Mouse (Mus musculus) limb, embryonic 12.5 days (tissue): ENCODE measurements around the gene Zfp518b. TPM values are rescaled to one million over a fixed set of nuclear protein-coding genes. Genes with fewer than 3 reads are reported as not detected.

Experiments
- ATAC-seq: fragments of 200-750 bp; cut with Nextera tagmentation; 2 replicates; pipeline ENCODE4 v1.8.0; 2017; ENCODE audit warnings: low read depth, moderate TSS enrichment; ENCODE audit not compliant: insufficient number of reproducible peaks, insufficient read depth, low FRiP score, low TSS enrichment
- H3K27ac ChIP-seq: fragments of 300-500 bp; sonication (generic); 2 replicates; pipeline ENCODE4 v1.5.1; 2016; ENCODE audit warnings: mild to moderate bottlenecking, moderate library complexity
- H3K27me3 ChIP-seq: fragments of 300-500 bp; sonication (generic); 2 replicates; pipeline ENCODE4 v1.6.1; 2016; ENCODE audit warnings: mild to moderate bottlenecking, moderate library complexity
- H3K36me3 ChIP-seq: fragments of 300-500 bp; sonication (generic); 2 replicates; pipeline ENCODE4 v1.6.1; 2016; ENCODE audit warnings: mild to moderate bottlenecking, moderate library complexity
- H3K4me1 ChIP-seq: fragments of 300-500 bp; sonication (generic); replicated peaks from 2 replicates; pipeline ENCODE4 v1.6.1; 2016
- H3K4me2 ChIP-seq: fragments of 300-500 bp; sonication (generic); 2 replicates; pipeline ENCODE4 v1.6.1; 2016; ENCODE audit warnings: mild to moderate bottlenecking, moderate library complexity
- H3K4me3 ChIP-seq: fragments of 300-500 bp; sonication (generic); replicated peaks from 2 replicates; pipeline ENCODE4 v1.5.1; 2016; ENCODE audit warnings: mild to moderate bottlenecking
- H3K9ac ChIP-seq: fragments of 300-500 bp; sonication (generic); replicated peaks from 2 replicates; pipeline ENCODE4 v1.6.1; 2016; ENCODE audit warnings: mild to moderate bottlenecking, moderate library complexity
- H3K9me3 ChIP-seq: fragments of 300-500 bp; sonication (generic); 2 replicates; pipeline ENCODE4 v1.6.1; 2016; ENCODE audit warnings: mild to moderate bottlenecking, moderate library complexity
- WGBS: fragments of 180-500 bp; shearing (Covaris S2); methylation state at CpG from one replicate; pipeline ENCODE4 v1.1.7; 2016; 5-methylcytosine and 5-hydroxymethylcytosine counted together
- polyA plus RNA-seq: library from polyadenylated mRNA; unstranded; fragments of >200 nt; fragmentation: Nextera tagmentation; extraction: Ambion mirVana; gene quantifications from 2 replicates; pipeline ENCODE4 v1.2.1, GENCODE M21; 2016

Gene Zfp518b
- polyA plus RNA-seq, 1 experiment from 2014 or later: 35.0 TPM

- Histone ChIP-seq H3K9ac (no peak overlapping the region), H3K36me3 (peaks cover 6% of the 10 kb centered on the region), H3K4me2 (no peak overlapping the region), H3K4me1 (peaks cover 10% of the 10 kb centered on the region), H3K4me3 (no peak overlapping the region), H3K27ac (no peak overlapping the region), H3K27me3 (no peaks in the 10 kb centered on the region), H3K9me3 (no peaks in the 10 kb centered on the region)
- WGBS: 95% methylated on average over 1 of the region's 1 CpGs
- no peak for ATAC-seq
Observed at GRCm38 (mm10) chr5:38687694-38688093, 3.1 kb upstream of the Zfp518b start.

DNA sequence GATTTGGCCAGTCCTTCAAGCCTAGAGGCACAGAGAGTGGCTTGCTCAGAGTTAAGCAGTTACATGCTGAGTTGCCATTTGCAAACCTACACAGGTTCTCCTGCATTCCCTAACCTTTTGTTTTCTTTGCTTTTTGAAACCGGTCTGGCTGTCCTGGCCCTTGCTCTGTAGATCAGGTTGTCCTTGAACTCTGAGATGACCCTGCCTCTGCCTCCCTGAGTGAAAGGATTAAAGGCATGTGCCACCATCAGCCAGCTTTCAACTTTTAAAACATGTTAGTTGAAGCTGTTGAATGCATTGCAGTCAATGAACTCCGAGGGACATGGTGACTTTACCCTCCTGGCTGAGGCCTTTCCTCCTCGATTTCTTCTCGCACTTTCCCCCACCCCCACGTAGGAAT is 25.8 kb downstream of the Zfp518b start:
- Histone ChIP-seq H3K4me1 (no peaks in the 10 kb centered on the region), H3K27ac (no peak overlapping the region), H3K27me3 (no peaks in the 10 kb centered on the region), H3K4me2 (no peak overlapping the region), H3K36me3 (no peaks in the 10 kb centered on the region), H3K4me3 (no peak overlapping the region), H3K9me3 (no peaks in the 10 kb centered on the region), H3K9ac (no peak overlapping the region)
- 87% methylated on average over 5 of the region's 5 CpGs for WGBS
- ATAC-seq: no peak

DNA sequence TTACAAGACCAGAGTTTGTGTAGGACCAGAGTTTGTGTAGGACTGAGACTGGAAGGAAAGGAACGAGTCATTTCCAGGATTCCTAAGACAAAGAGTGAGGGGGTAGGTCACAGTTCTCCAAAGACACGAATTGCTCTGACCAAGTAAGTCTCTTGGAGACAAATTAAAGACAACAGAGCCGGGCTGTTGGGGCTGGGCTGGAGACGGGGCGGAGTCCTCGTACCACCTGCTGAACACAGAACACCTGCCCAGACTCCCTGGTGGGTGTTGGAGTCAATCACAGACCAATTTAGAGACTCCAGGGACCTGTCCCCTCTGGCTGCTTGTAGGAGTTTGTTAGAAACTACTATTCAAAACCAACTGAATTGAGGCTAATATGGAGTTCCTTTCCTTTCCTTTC is 28.4 kb downstream of the Zfp518b start:
- ATAC-seq: no peak
- no peaks in the 10 kb centered on the region for H3K9me3 ChIP-seq
- H3K9ac ChIP-seq: no peak overlapping the region
- no peak overlapping the region for H3K4me2 ChIP-seq
- no peaks in the 10 kb centered on the region for H3K27me3 ChIP-seq
- 55% methylated on average over 6 of the region's 6 CpGs for WGBS
- H3K36me3 ChIP-seq: no peaks in the 10 kb centered on the region
- no peaks in the 10 kb centered on the region for H3K4me1 ChIP-seq
- no peak overlapping the region for H3K4me3 ChIP-seq
- no peak overlapping the region for H3K27ac ChIP-seq

DNA sequence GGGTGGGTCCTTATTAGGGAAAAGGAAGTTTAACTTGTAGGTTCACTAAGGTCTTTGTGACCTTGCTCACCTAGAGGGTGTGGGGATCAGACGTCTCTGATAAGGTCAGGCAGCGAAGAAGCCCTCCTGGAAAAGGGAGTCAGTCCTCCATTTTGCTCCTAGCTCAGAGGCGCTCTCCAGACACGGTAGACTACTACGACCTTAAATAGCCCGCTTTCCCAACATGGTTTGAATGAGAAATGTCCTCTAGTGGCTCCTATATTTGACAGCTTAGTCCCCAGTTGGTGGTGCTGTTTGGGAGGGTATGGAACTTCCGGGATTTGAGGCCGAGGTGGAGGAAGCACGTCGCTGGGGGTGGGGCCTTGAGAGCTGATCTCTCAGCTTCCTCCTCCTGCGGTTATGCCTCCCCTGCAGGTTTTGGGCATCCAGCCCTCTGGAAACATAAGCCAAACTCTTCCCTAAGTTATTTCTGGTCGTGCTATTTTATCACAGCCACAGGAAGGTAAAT is 29.2 kb downstream of the Zfp518b start:
- no peak overlapping the region for H3K4me2 ChIP-seq

GRCm38 (mm10) chr5:38654571-38654970 is 30.1 kb downstream of the Zfp518b start:
- no peak overlapping the region for H3K27ac ChIP-seq
- no peaks in the 10 kb centered on the region for H3K4me1 ChIP-seq
- H3K4me2 ChIP-seq: no peak overlapping the region
- no peaks in the 10 kb centered on the region for H3K27me3 ChIP-seq
- no peak overlapping the region for H3K4me3 ChIP-seq
- no peak for ATAC-seq
- no peaks in the 10 kb centered on the region for H3K36me3 ChIP-seq
- no peak overlapping the region for H3K9ac ChIP-seq
- no peaks in the 10 kb centered on the region for H3K9me3 ChIP-seq
- WGBS: 52% methylated on average over 1 of the region's 1 CpGs

More for the DNA sequence above, 29.2 kb downstream of the Zfp518b start:
- Histone ChIP-seq H3K9me3 (no peaks in the 10 kb centered on the region), H3K27me3 (no peaks in the 10 kb centered on the region), H3K36me3 (no peaks in the 10 kb centered on the region), H3K27ac (no peak overlapping the region), H3K9ac (no peak overlapping the region), H3K4me1 (no peaks in the 10 kb centered on the region), H3K4me3 (no peak overlapping the region)
- ATAC-seq: no peak
- 72% methylated on average over 12 of the region's 12 CpGs for WGBS

DNA sequence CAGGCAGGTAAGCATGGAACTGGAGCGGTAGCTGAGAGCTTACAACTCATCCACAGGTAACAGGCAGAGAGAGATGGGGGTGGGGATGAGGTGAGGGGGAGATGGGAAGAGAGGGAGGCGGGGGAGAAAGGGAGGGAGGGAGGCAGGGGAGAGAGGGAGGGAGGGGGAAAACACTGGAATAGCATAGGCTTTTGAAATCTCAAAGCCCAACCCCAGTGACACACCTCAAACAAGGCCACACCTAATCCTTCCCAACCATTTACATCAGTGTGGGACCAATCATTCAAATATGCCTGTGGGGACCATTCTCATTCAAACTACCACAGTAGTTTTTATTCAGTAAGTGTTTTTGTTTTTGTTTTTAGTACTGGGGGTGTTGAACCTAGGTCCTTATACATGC is 31.5 kb downstream of the Zfp518b start:
- 66% methylated on average over 2 of the region's 2 CpGs for WGBS
- ATAC-seq: no peak
- no peak overlapping the region for H3K4me3 ChIP-seq
- H3K4me1 ChIP-seq: no peaks in the 10 kb centered on the region
- H3K27me3 ChIP-seq: no peaks in the 10 kb centered on the region
- no peaks in the 10 kb centered on the region for H3K36me3 ChIP-seq
- H3K9me3 ChIP-seq: no peaks in the 10 kb centered on the region
- no peak overlapping the region for H3K27ac ChIP-seq
- H3K9ac ChIP-seq: no peak overlapping the region
- H3K4me2 ChIP-seq: no peak overlapping the region

- ATAC-seq: no peak
- H3K9me3 ChIP-seq: no peaks in the 10 kb centered on the region
- H3K36me3 ChIP-seq: no peaks in the 10 kb centered on the region
- H3K27me3 ChIP-seq: no peaks in the 10 kb centered on the region
- no peak overlapping the region for H3K4me2 ChIP-seq
- WGBS: 60% methylated on average over 5 of the region's 5 CpGs
- H3K27ac ChIP-seq: no peak overlapping the region
- no peaks in the 10 kb centered on the region for H3K4me1 ChIP-seq
- H3K9ac ChIP-seq: no peak overlapping the region
- H3K4me3 ChIP-seq: no peak overlapping the region
Observed at GRCm38 (mm10) chr5:38651455-38651854, 33.2 kb downstream of the Zfp518b start.

DNA sequence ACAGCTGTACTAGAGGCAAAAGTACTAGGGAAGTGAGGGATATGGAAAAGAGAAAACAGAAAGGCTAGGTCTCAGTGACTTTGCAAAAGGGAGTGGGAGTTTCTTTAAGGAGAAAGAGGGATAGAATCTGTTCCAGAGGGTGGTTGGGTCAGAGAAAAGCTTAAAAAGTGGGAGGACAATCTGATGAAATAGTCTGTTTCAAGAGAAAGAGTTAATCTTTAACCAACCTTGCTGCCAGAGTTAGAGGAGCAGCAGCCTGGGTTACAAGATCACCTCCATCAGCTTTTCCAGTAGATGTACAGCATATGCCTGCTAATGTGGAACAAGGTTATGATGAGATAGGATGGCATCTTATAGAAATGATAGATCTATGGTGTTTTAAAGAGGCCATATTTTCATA is 43.1 kb downstream of the Zfp518b start:
- Histone ChIP-seq H3K9me3 (no peaks in the 10 kb centered on the region), H3K27me3 (no peaks in the 10 kb centered on the region), H3K4me2 (no peak overlapping the region), H3K36me3 (no peaks in the 10 kb centered on the region), H3K4me3 (no peak overlapping the region), H3K9ac (no peak overlapping the region), H3K4me1 (no peaks in the 10 kb centered on the region), H3K27ac (no peak overlapping the region)
- ATAC-seq: no peak

- H3K4me1 ChIP-seq: peaks cover 15% of the 10 kb centered on the region; the same call in 1 of the 2 replicates
- no peaks in the 10 kb centered on the region for H3K27me3 ChIP-seq
- H3K27ac ChIP-seq: no peak overlapping the region
- no peaks in the 10 kb centered on the region for H3K9me3 ChIP-seq
- WGBS: 76% methylated on average over 5 of the region's 5 CpGs
- H3K4me2 ChIP-seq: no peak overlapping the region
- no peak overlapping the region for H3K4me3 ChIP-seq
- H3K9ac ChIP-seq: no peak overlapping the region
- no peaks in the 10 kb centered on the region for H3K36me3 ChIP-seq
- no peak for ATAC-seq
Observed at GRCm38 (mm10) chr5:38636301-38636749, 48.3 kb downstream of the Zfp518b start.

DNA sequence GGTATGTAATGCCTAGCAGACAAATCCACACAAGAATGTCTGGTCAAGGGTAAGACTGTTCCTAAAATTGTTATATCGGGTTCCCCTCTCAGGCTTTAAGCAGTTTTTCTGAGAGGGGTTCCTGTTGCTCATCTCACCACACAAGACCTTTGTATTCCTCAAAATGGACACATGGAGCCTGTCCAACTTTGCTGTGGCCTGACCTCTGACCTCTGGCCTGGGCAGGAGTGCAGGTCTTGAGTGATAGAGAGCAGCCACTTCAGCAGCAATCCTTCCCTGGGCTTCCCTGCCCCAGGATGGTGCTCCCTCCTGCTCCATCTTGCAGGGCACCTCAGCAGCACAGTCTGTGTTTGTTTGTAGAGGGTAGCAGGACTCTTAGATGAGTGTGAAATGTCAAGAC is 48.9 kb downstream of the Zfp518b start:
- no peak for ATAC-seq
- Histone ChIP-seq H3K4me3 (no peak overlapping the region), H3K27me3 (no peaks in the 10 kb centered on the region), H3K9ac (no peak overlapping the region), H3K27ac (no peak overlapping the region), H3K9me3 (no peaks in the 10 kb centered on the region), H3K4me1 (peaks cover 15% of the 10 kb centered on the region; the same call in 1 of the 2 replicates), H3K36me3 (no peaks in the 10 kb centered on the region), H3K4me2 (no peak overlapping the region)
- 88% methylated on average over 1 of the region's 1 CpGs for WGBS

- no peaks in the 10 kb centered on the region for H3K36me3 ChIP-seq
- no peak overlapping the region for H3K4me2 ChIP-seq
- H3K27ac ChIP-seq: no peak overlapping the region
- H3K4me3 ChIP-seq: no peak overlapping the region
- no peaks in the 10 kb centered on the region for H3K27me3 ChIP-seq
- 62% methylated on average over 11 of the region's 11 CpGs for WGBS
- peaks cover 15% of the 10 kb centered on the region; the same call in 1 of the 2 replicates for H3K4me1 ChIP-seq
- ATAC-seq: no peak
- no peak overlapping the region for H3K9ac ChIP-seq
- H3K9me3 ChIP-seq: no peaks in the 10 kb centered on the region
Observed at GRCm38 (mm10) chr5:38634321-38635164, 50.1 kb downstream of the Zfp518b start.
